Mouse (Mus musculus) left cerebral cortex, adult 8-10 months (tissue): Measurements from ENCODE around the gene Nell2. TPM values are rescaled to one million over a fixed set of nuclear protein-coding genes. Genes with fewer than 3 reads are reported as not detected.

ENCODE experiments used
- DNase-seq, 2 experiments: peaks; one replicate each; pipeline ENCODE4 v3.0.0; 2022; ENCODE audit warnings: low spot score in 2 of 2
- total RNA-seq, 4 experiments: library from RNA; stranded (reverse); gene quantifications; 2 replicates each; pipeline ENCODE4 v1.2.4; 2022

Gene Nell2
- total RNA-seq, 4 experiments from 2014 or later = 430 to 462 (median 446) TPM

- no peak for DNase-seq
Measured at GRCm38 (mm10) chr15:95476440-95476839, 51.9 kb downstream of the Nell2 start.

- peak in 1 of 2 experiments; percentile 50 for DNase-seq
Measured at GRCm38 (mm10) chr15:95473976-95474375, 54.4 kb downstream of the Nell2 start.

- DNase-seq = no peak
Measured at GRCm38 (mm10) chr15:95467195-95467594, 61.2 kb downstream of the Nell2 start.

- DNase-seq = no peak
Measured at GRCm38 (mm10) chr15:95460041-95460566, 68.3 kb downstream of the Nell2 start.

- DNase-seq = no peak
Measured at GRCm38 (mm10) chr15:95444586-95444985, 83.8 kb downstream of the Nell2 start.

- DNase-seq = no peak
Measured at GRCm38 (mm10) chr15:95437740-95438139, 90.6 kb downstream of the Nell2 start.

- DNase-seq = no peak
Measured at GRCm38 (mm10) chr15:95436261-95436660, 92.1 kb downstream of the Nell2 start.

GRCm38 (mm10) chr15:95431156-95431799 is 97.1 kb downstream of the Nell2 start:
- DNase-seq = no peak

DNA sequence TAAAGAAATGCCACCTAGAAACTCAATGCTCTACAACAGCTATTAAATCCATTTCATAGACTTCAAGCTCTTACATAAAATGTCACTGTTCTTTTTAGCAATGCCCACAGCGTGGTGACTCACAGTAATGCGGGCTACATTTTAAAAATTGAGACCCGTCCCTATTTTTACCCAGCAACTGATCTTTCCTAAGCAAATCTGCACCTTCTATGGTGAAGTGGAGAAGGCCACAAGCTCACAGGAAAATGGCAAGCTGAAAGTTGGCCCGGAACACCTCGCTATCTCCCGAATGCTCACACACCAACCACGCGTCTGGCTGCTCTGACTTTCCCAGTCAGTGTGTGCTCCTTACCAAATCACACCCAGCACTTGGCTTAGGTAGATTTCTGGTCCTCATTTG is 98.4 kb downstream of the Nell2 start:
- DNase-seq = peak; percentile 25 to 60

GRCm38 (mm10) chr15:95428003-95428663 is 100.2 kb downstream of the Nell2 start:
- no peak for DNase-seq

GRCm38 (mm10) chr15:95425085-95425484 is 103.3 kb downstream of the Nell2 start:
- DNase-seq = no peak

GRCm38 (mm10) chr15:95422226-95422950 is 106.0 kb downstream of the Nell2 start:
- DNase-seq = no peak

GRCm38 (mm10) chr15:95418641-95419040 is 109.7 kb downstream of the Nell2 start:
- DNase-seq = no peak

DNA sequence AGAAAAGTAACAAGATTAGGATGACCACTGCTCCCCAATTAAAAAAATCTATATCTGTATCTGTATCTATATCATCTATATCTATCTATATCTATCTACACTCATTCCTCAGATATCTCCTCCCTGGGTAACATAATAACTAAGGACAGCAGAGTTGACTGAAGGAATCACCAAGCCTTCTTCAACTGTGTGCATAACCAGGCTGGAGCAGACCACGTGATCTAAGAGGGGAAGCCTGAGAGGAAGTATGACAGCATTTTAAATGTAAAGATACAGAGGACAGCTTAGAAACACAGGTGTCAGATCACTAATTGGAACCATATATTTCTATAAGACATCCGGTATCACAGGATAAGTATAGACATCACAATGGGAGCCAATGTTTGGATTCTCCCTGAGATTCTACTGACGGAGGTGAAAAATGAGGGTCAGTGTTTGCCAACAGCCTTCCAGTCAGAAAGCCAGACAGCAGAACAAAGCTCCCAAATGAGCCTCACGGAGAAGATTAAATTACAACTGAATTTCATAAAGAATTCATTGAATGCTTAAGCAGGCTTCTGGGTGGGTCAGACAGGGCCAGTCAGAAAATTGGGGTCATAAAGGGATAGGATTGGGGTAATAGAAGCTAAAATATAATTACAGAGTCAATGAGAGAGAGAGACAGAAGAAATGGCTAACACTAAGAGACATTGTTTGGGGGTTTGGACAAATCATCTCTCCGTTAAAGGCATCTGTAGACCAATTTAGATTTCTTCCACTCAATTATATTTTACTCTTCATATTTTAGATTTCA is 116.2 kb downstream of the Nell2 start:
- DNase-seq = no peak

DNA sequence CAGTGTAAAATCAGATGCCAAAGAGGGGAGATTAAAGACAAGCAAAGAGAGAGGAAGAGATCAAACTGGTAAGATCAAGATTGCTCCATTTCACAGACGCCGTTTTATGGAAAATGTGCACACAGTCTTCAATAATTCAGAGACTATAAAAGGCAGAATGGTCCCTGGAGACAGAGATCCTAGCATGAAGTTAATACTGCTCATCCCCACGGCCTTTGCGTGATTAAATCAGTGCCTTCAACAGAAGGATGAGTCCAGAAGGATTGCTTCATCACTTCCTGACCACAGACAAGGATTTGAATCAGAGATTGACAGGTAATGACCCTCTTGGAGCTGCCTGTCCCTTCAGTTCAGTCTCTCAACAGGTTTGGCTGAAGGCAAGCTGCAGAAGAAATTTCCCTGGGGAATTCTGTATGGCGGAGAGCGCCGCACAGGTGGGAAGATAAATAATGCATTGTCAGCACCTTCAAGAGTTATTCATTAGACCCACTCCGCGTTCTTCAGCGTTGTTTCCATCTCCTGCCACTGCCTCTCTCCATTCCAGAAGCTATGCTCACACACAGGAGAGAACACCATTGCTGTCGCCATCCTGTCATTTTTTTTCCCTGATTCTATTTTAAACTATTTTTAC is 118.0 kb downstream of the Nell2 start:
- DNase-seq = no peak

- no peak for DNase-seq
Measured at GRCm38 (mm10) chr15:95390347-95390746, 138.0 kb downstream of the Nell2 start.

GRCm38 (mm10) chr15:95388950-95389349 is 139.4 kb downstream of the Nell2 start:
- no peak for DNase-seq

DNA sequence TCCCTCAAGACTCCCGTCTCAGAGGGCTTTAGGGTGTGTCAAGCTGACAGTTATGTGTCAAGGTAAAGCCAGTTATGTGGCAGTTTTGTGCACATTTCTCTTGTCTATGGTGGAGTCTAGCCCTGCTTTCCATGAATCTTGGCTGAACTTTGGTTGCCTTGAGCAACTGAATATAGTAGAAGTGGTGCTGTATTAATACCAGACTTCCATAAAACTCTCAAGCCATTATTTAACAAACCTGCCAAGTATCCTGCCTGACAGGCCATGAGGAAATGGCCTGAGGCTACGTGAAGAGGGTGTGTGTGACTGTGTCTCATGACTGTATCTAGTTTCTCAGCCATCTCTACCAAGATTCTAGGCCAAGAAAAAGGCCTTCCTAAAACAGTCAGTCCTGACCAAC is 147.5 kb downstream of the Nell2 start:
- DNase-seq = no peak

GRCm38 (mm10) chr15:95370720-95371395 is 157.5 kb downstream of the Nell2 start:
- DNase-seq = peak; percentile 27 to 36

DNA sequence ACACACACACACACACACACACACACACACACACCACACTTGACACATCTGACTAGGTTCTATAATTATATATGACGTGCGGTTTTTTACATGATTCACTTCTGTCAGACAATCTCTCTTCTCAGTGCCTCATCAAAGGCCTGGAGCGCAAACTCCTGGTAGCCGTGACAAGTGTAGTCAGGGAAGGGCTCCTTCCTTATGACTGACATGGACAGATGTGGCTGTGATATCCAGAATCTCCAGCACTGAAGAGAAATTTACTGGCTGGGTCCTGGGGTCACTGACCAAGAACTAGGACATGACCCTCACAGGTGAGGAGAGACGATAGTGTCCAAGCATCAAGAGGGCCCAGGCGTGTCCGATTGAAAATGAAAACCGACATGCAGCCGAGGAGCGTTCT is 160.2 kb downstream of the Nell2 start:
- DNase-seq = no peak
